Mouse (Mus musculus) heart, embryonic 12.5 days (tissue): ENCODE results near the gene Zc3h4. TPM values are rescaled to one million over a fixed set of nuclear protein-coding genes. Genes with fewer than 3 reads are reported as not detected.

ENCODE experiments used
- ATAC-seq: fragments of 200-750 bp; cut with Nextera tagmentation; 2 replicates; pipeline ENCODE4 v1.8.0; 2017; ENCODE audit warnings: moderate TSS enrichment, moderate library complexity; ENCODE audit not compliant: insufficient number of reproducible peaks, low FRiP score
- H3K27ac ChIP-seq: fragments of 300-500 bp; sonication (generic); 2 replicates; pipeline ENCODE4 v1.5.1; 2016; ENCODE audit warnings: mild to moderate bottlenecking, moderate library complexity; ENCODE audit not compliant: poor library complexity, severe bottlenecking
- H3K27me3 ChIP-seq: fragments of 300-500 bp; sonication (generic); replicated peaks from 2 replicates; pipeline ENCODE4 v1.6.1; 2016; ENCODE audit warnings: mild to moderate bottlenecking, moderate library complexity
- H3K36me3 ChIP-seq: fragments of 300-500 bp; sonication (generic); 2 replicates; pipeline ENCODE4 v1.6.1; 2016; ENCODE audit warnings: mild to moderate bottlenecking, moderate library complexity
- H3K4me1 ChIP-seq: fragments of 300-500 bp; sonication (generic); replicated peaks from 2 replicates; pipeline ENCODE4 v1.6.1; 2016; ENCODE audit warnings: mild to moderate bottlenecking
- H3K4me2 ChIP-seq: fragments of 300-500 bp; sonication (generic); 2 replicates; pipeline ENCODE4 v1.6.1; 2016; ENCODE audit warnings: mild to moderate bottlenecking, moderate library complexity
- H3K4me3 ChIP-seq: fragments of 300-500 bp; sonication (generic); 2 replicates; pipeline ENCODE4 v1.5.1; 2016; ENCODE audit warnings: mild to moderate bottlenecking
- H3K9ac ChIP-seq: fragments of 300-500 bp; sonication (generic); 2 replicates; pipeline ENCODE4 v1.6.1; 2016; ENCODE audit warnings: mild to moderate bottlenecking, moderate library complexity
- H3K9me3 ChIP-seq: fragments of 300-500 bp; sonication (generic); replicated peaks from 2 replicates; pipeline ENCODE4 v1.6.1; 2016; ENCODE audit warnings: mild to moderate bottlenecking, moderate library complexity
- WGBS: fragments of 180-500 bp; shearing (Covaris S2); methylation state at CpG from one replicate; pipeline ENCODE4 v1.1.7; 2016; 5-methylcytosine and 5-hydroxymethylcytosine counted together
- polyA plus RNA-seq: library from polyadenylated mRNA; unstranded; fragments of >200 nt; fragmentation: Nextera tagmentation; extraction: Ambion mirVana; gene quantifications from 2 replicates; pipeline ENCODE4 v1.2.1, GENCODE M21; 2016

Zc3h4 gene
- polyA plus RNA-seq = 14.3 and 14.9 TPM in 2 replicates

DNA sequence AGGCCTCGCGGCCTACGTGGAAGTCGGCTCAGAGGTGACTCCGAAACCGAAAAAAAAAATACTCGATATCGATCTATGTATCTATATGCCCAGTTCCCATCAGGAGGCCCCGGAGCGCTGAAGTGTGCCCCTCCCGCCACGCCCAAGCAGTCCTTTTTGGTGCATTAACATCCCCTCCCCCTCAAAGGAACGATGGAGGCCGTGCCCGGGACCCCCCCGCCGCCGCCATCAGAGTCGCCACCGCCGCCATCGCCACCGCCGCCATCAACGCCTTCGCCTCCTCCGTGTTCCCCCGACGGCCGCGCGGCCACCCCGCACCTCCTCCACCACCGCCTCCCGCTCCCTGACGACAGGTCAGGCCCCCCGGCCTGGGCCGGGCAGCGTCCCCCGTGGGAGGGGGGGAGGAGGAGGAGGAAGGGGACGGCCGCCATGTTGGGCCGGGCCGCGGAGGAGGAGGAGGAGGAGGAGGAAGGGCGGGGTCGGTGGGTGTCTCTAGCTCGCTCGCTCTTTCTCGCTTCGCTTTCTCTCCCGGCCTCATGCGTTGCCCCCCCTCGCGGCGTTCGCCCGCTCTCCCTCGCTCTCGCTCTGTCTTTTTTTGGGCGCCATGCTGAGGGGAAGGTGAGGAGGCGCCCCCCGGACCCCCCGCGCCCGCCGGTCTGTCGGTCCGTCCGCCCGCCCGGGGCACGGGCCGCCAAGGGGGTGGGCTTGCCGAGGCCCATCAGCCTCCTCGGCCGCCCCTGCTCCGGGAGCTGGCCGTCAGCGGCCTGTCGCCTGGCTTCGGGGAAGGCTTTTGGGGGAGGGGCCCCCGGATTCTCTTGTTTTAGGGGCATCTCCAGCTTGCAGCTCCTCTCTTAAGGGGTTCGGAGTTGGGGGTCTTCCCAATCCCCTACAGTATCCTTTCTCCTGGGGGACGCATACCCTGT is at the start of gene Zc3h4:
Gene Zc3h4, plus strand, starts transcription at position 222 of the 923 bp plus-strand sequence.
- ATAC-seq = peak; percentile 67
- Histone ChIP-seq H3K4me3 (peak within 1 kb of the TSS; percentile 77), H3K9ac (peak within 1 kb of the TSS; percentile 96), H3K9me3 (no peaks in the 10 kb centered on the region), H3K27ac (peak within 1 kb of the TSS; percentile 100), H3K4me2 (peak within 1 kb of the TSS; percentile 91), H3K36me3 (no peaks in the 10 kb centered on the region), H3K27me3 (no peaks in the 10 kb centered on the region), H3K4me1 (peaks cover 34% of the 10 kb centered on the region)
- under 1% methylated on average over 63 of the region's 85 CpGs for WGBS

DNA sequence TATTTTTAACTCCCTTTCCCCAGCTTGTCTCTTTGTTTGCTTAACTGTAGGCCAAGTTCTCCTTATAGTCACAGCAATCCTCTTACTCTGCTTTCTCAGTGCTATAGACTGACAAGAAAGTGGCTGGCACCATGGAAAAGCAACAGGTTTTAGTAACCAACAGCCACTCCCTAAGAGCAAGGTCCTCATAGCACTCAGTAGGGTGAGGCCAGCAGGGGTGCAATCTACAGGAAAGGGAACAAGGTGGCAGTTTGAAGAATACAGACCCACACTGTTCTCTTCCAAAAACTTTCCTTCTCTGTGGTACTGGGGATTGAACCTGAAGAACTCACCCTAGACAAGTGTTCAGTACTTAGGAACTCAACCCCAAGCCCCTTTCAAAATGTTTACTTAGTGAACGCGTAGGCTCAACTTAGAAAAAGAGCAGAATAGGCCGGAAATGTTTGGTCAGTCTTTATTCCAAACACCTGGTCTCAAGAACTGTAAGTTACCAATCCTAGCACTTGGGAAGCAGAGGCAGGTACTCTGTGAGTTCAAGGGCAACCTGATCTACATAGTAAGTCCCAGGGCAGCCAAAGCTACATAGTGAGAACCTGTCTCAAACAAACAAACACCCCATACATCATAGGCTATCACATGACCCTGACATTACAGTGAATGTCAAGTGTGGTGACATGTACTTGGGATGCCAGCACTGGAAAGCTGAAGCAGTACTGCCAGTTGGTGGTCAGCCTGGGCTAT is 44.7 kb upstream of the Zc3h4 start:
- no peak overlapping the region for H3K27ac ChIP-seq
- peaks cover 66% of the 10 kb centered on the region for H3K36me3 ChIP-seq
- no peak overlapping the region for H3K4me3 ChIP-seq
- H3K9me3 ChIP-seq = no peaks in the 10 kb centered on the region
- H3K4me2 ChIP-seq = no peak overlapping the region
- 95% methylated on average over 3 of the region's 3 CpGs for WGBS
- no peaks in the 10 kb centered on the region for H3K4me1 ChIP-seq
- ATAC-seq = no peak
- H3K9ac ChIP-seq = no peak overlapping the region
- no peaks in the 10 kb centered on the region for H3K27me3 ChIP-seq

DNA sequence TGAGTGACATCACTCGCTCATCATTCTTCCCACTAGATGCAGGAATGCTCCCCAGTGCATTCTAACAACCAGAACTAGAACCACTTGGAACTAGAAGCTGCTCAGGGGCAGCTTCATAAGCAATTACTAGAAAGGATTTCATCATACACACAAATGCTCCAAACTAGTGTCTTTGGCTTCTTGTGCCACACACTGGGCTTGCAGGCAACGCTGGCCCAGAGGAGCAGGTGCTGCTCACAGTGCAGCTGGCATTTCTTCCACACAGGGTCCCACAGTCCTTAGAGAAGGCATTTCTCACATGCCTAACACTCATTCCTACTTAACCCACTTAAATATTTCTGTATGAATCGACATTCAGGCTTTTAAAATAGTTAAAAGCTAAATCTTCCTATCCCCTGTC is 43.1 kb upstream of the Zc3h4 start:
- Histone ChIP-seq H3K9ac (no peak overlapping the region), H3K27me3 (no peaks in the 10 kb centered on the region), H3K9me3 (no peaks in the 10 kb centered on the region), H3K27ac (no peak overlapping the region), H3K4me1 (no peaks in the 10 kb centered on the region), H3K36me3 (peaks cover 61% of the 10 kb centered on the region), H3K4me2 (no peak overlapping the region), H3K4me3 (no peak overlapping the region)
- ATAC-seq = no peak
- WGBS = 90% methylated on average over 3 of the region's 3 CpGs

DNA sequence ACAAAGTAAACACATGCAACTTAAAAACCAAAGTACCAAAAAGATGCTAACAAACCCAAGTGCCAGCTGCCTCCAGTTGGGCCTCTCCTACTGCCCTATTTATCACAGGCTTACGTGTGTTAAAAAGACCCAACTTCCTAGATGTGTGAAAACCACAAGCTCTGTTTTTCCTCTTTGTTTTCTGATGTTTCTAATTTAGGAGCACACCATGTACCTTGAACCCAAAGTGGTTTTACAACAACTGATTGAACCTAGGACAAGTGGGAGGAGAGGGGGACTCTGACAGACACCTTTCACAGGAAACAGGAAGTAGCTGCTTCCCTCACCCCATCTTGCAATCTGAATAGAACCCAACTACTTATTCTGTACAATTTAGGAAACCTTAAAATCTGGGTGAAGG is 36.4 kb upstream of the Zc3h4 start:
- no peaks in the 10 kb centered on the region for H3K27me3 ChIP-seq
- H3K27ac ChIP-seq = peak overlapping the region; percentile 41
- no peak for ATAC-seq
- H3K9me3 ChIP-seq = no peaks in the 10 kb centered on the region
- H3K4me1 ChIP-seq = peaks cover 18% of the 10 kb centered on the region
- WGBS = 59% methylated on average over 1 of the region's 1 CpGs
- no peak overlapping the region for H3K9ac ChIP-seq
- no peak overlapping the region for H3K4me3 ChIP-seq
- H3K36me3 ChIP-seq = peaks cover 72% of the 10 kb centered on the region
- no peak overlapping the region for H3K4me2 ChIP-seq

DNA sequence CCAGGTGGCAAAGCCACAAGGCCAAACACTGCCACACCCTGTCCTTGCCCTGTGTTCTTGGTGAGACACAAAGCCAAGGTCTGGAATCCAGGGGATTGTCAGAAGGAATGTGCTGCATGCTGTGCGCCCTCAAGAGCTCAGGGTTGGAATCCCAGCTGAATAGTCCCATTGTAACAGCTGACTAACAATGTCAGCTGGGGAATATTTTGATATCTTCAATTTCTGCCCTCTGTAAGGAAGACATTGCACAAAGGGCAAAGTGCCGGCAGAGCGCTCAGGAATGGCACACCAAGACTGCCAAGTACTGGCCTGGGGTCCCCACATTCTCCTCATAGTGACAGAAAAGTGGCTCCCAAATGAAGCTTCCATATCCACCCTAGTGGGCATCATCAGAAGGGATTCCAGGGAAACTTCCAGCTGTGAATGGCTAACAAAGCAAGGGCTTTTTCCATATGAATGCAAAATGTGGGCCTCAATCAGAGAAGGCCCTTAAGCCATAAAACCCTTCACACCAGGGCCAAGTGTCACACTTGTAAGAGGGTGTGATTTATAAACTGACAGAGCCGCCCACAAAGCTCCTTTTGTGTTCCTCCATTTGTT is 35.7 kb upstream of the Zc3h4 start:
- Histone ChIP-seq H3K27ac (peak overlapping the region; percentile 41), H3K9me3 (no peaks in the 10 kb centered on the region), H3K4me1 (peaks cover 18% of the 10 kb centered on the region), H3K27me3 (no peaks in the 10 kb centered on the region), H3K36me3 (peaks cover 79% of the 10 kb centered on the region), H3K9ac (no peak overlapping the region), H3K4me3 (no peak overlapping the region), H3K4me2 (no peak overlapping the region)
- 64% methylated on average over 4 of the region's 4 CpGs for WGBS
- ATAC-seq = no peak

DNA sequence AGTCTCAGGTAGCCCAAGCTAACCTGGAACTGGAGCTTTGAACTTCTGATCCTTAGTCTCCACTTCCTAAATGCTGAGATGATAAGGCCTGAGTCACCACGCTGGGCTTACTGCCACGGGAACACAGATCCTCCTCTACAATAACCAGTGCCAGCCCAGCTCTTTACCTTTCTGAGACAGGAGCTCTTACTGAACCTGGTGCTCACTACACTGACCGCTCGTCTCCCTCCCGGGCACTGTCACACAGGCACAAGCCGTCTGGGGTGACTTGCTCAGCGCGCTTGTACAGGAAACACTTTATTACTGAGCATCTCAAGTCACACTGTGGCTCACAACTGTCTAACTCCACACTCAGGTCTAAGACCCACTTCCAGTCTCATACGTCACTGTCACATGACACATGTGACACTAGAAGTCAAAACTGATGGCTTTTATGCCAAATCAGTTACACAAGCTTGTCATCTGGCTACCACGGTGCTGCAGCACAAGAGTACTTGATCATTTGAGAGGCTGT is 34.5 kb upstream of the Zc3h4 start:
- H3K27me3 ChIP-seq = no peaks in the 10 kb centered on the region
- no peak overlapping the region for H3K9ac ChIP-seq
- H3K4me1 ChIP-seq = peaks cover 18% of the 10 kb centered on the region
- peaks cover 90% of the 10 kb centered on the region for H3K36me3 ChIP-seq
- H3K9me3 ChIP-seq = no peaks in the 10 kb centered on the region
- no peak overlapping the region for H3K27ac ChIP-seq
- no peak overlapping the region for H3K4me2 ChIP-seq
- no peak overlapping the region for H3K4me3 ChIP-seq
- WGBS = 74% methylated on average over 10 of the region's 10 CpGs
- no peak for ATAC-seq

DNA sequence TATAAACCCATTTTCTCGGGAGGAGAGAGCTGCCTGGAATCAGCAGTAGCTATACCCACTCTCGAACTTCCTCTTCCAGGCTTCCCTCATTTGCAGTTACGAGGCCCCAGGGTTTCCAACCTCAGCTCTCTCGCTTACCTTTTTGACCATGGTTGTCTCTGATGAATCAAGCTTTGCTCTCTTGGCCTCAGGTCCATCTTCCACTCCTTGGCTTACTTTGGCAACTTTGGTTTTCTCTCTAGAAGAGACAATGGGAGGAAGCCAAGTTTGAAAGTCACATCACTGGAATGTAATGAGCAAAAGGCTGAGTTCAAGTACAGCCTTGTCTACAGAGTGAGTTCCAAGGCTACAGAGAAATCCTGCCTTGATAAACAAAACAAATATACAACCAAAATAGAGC is 34.0 kb upstream of the Zc3h4 start:
- no peak for ATAC-seq
- Histone ChIP-seq H3K4me3 (no peak overlapping the region), H3K9ac (no peak overlapping the region), H3K36me3 (peaks cover 90% of the 10 kb centered on the region), H3K27me3 (no peaks in the 10 kb centered on the region), H3K9me3 (no peaks in the 10 kb centered on the region), H3K4me1 (peaks cover 18% of the 10 kb centered on the region), H3K27ac (no peak overlapping the region), H3K4me2 (no peak overlapping the region)
- WGBS = 83% methylated on average over 4 of the region's 4 CpGs

DNA sequence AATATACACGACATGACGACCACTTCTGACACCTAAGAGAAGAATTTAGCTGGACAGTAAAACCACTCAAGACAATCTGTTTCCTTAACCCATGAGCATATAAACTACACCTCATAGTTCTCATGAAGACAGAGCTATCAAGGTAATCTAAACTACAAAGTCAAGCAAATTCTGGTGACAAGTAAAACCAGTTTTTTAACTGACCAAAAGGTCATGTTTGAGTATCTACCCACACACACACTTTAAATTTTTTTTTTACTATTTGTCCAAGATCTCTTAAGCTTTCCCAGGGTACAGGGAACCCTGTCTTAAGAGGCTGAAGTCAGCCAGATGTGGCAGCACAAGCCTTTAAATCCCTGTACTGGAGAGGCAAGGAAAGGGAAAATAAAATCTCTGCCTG is 31.9 kb upstream of the Zc3h4 start:
- Histone ChIP-seq H3K27ac (no peak overlapping the region), H3K4me2 (no peak overlapping the region), H3K27me3 (no peaks in the 10 kb centered on the region), H3K4me3 (no peak overlapping the region), H3K36me3 (peaks cover 86% of the 10 kb centered on the region), H3K9me3 (no peaks in the 10 kb centered on the region), H3K9ac (no peak overlapping the region), H3K4me1 (peaks cover 18% of the 10 kb centered on the region)
- WGBS = 87% methylated on average over 2 of the region's 2 CpGs
- no peak for ATAC-seq

DNA sequence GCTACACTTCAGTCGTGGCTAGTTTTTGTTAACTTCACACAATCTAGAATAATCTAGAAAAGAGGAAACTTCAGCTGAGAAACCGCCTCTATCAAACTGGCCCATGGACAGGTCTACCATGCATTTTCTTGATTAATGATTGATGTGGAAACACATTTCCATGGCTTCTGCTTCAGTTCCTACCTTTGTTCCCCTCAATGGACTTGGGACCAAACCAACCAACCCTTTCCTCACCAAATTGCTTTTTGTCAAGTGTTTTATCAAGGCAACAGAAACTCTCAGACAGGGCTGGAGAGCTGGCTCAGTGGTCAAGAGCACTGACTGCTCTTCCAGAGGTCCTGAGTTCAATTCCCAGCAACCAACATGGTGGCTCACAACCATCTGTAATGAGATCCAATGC is 30.1 kb upstream of the Zc3h4 start:
- no peak overlapping the region for H3K4me3 ChIP-seq
- H3K27ac ChIP-seq = no peak overlapping the region
- no peak for ATAC-seq
- no peak overlapping the region for H3K9ac ChIP-seq
- H3K27me3 ChIP-seq = no peaks in the 10 kb centered on the region
- H3K9me3 ChIP-seq = no peaks in the 10 kb centered on the region
- H3K36me3 ChIP-seq = peaks cover 80% of the 10 kb centered on the region
- WGBS = 87% methylated on average over 2 of the region's 2 CpGs
- peaks cover under 1% of the 10 kb centered on the region; the same call in 1 of the 2 replicates for H3K4me1 ChIP-seq
- H3K4me2 ChIP-seq = no peak overlapping the region

DNA sequence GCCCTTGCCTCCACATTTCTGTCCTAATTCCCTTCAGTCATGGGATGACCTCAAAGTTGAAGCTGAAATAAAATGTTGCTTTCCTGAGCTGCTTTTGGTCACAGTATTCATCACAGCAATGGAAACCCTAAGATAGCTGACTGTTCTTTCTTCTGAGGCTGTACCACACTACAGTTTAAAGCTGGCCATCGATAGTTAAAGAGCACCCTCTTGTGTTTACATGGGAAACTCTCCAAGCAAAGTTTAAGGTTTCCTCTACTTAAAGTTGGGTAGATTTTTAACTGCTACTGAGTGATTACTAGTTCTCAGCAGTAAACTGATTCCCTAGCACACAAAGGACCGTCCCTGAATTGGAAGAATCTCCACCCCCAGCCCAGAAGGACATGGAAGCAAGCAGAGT is 27.0 kb upstream of the Zc3h4 start:
- 56% methylated on average over 2 of the region's 2 CpGs for WGBS

DNA sequence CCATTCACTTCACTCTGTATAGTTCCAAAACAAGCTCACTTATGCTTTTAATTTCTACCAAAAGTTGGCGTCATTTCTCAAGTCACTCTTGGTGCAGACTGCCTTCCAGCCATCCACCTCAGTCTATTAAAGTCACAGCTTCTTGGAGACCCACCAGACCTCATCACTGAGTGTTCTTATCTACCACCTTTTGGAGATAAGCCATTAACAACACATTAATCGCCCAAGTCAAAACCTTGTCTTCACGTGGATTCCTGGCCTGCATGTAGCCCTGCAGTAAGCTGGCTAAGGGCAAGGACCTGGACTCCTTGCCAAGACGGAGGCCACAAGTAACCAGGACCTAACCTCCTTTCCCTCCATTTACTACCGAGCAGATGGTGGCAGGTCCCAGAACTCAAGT is 25.7 kb upstream of the Zc3h4 start:
- no peak overlapping the region for H3K9ac ChIP-seq
- WGBS = 62% methylated on average over 5 of the region's 5 CpGs
- no peaks in the 10 kb centered on the region for H3K4me1 ChIP-seq
- no peaks in the 10 kb centered on the region for H3K9me3 ChIP-seq
- no peak overlapping the region for H3K4me2 ChIP-seq
- peaks cover 79% of the 10 kb centered on the region for H3K36me3 ChIP-seq
- no peak for ATAC-seq
- H3K27ac ChIP-seq = no peak overlapping the region
- no peak overlapping the region for H3K4me3 ChIP-seq
- no peaks in the 10 kb centered on the region for H3K27me3 ChIP-seq

More for the DNA sequence above, 27.0 kb upstream of the Zc3h4 start:
- Histone ChIP-seq H3K9me3 (no peaks in the 10 kb centered on the region), H3K9ac (no peak overlapping the region), H3K36me3 (peaks cover 80% of the 10 kb centered on the region), H3K27me3 (no peaks in the 10 kb centered on the region), H3K27ac (no peak overlapping the region), H3K4me1 (no peaks in the 10 kb centered on the region), H3K4me2 (no peak overlapping the region), H3K4me3 (no peak overlapping the region)
- no peak for ATAC-seq
